Mouse (Mus musculus) spleen, adult 2 months (tissue): ENCODE measurements around the gene Ppp2r5e. TPM values are rescaled to one million over a fixed set of nuclear protein-coding genes. Genes with fewer than 3 reads are reported as not detected.

ENCODE experiments used
- DNase-seq, 2 experiments: peaks; one replicate each; pipeline versions ENCODE4 v3.0.0 to v3.0.0-alpha.2; 2012 to 2021; ENCODE audit warnings: low spot score in 2 of 2, low read depth in 1 of 2
- H3K27ac ChIP-seq: fragments of 200-500 bp; 2 replicates; pipeline ENCODE4 v1.5.1; 2012; ENCODE audit warnings: low read length, inconsistent platforms; ENCODE audit not compliant: insufficient read depth
- H3K27me3 ChIP-seq: fragments of 200-500 bp; 2 replicates; pipeline ENCODE4 v1.6.1; 2012; ENCODE audit warnings: mild to moderate bottlenecking, moderate library complexity, low read length, inconsistent platforms; ENCODE audit not compliant: control insufficient read depth, insufficient read depth
- H3K36me3 ChIP-seq: fragments of 200-500 bp; 2 replicates; pipeline ENCODE4 v1.6.1; 2012; ENCODE audit warnings: mild to moderate bottlenecking, low read length, inconsistent platforms; ENCODE audit not compliant: control insufficient read depth, insufficient read depth
- H3K4me1 ChIP-seq: fragments of 200-500 bp; 2 replicates; pipeline ENCODE4 v1.6.1; 2011; ENCODE audit warnings: inconsistent platforms; ENCODE audit not compliant: control insufficient read depth, insufficient read depth, insufficient read length
- H3K4me3 ChIP-seq: fragments of 200-500 bp; 2 replicates; pipeline ENCODE4 v1.5.1; 2011; ENCODE audit warnings: mild to moderate bottlenecking, inconsistent platforms; ENCODE audit not compliant: insufficient read depth, insufficient read length; ENCODE audit errors: extremely low read depth
- CTCF ChIP-seq: fragments of 200-500 bp; IDR thresholded peaks from 2 replicates; pipeline ENCODE4 v1.5.1; 2011; ENCODE audit warnings: mild to moderate bottlenecking, inconsistent platforms; ENCODE audit not compliant: insufficient read depth, insufficient read length, insufficient replicate concordance; ENCODE audit errors: extremely low read depth
- POLR2A ChIP-seq: fragments of 200-500 bp; IDR thresholded peaks from 2 replicates; pipeline ENCODE4 v1.6.1; 2011; ENCODE audit warnings: low read depth, low read length, inconsistent platforms
- WGBS: fragments of 180-500 bp; shearing (Covaris S2); methylation state at CpG from one replicate; pipeline ENCODE4 v1.1.7; 2018; 5-methylcytosine and 5-hydroxymethylcytosine counted together
- polyA plus RNA-seq: library from polyadenylated mRNA; depleted of rRNA; stranded (reverse); fragments of >200 nt; gene quantifications from 2 replicates; pipeline ENCODE4 v1.2.3, GENCODE M21; 2012

Gene Ppp2r5e
- polyA plus RNA-seq, 1 experiment: 10.5 TPM

DNA sequence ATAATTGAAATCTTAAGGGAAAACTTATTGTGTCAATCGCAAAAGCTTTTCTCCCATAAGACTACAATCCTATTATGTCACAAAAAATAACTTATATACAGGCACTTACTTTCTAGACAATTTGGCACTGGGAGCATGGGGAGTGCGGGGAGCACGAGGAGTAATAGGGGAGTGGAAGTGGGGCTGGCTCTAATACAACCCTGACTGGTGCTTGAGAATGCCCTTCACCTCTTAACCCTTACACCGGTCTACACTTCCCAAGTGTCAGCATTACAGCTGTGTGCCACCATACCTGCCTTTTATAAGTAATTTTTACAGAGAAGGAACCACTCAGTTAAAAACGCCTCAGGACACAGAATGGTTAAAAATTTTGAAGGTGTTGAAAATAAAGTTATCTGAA lies 44.4 kb downstream of the Ppp2r5e start:
- TF ChIP-seq CTCF (no peak), POLR2A (no peak)
- 93% methylated on average over 5 of the region's 5 CpGs for WGBS
- no peak overlapping the region for H3K27ac ChIP-seq

DNA sequence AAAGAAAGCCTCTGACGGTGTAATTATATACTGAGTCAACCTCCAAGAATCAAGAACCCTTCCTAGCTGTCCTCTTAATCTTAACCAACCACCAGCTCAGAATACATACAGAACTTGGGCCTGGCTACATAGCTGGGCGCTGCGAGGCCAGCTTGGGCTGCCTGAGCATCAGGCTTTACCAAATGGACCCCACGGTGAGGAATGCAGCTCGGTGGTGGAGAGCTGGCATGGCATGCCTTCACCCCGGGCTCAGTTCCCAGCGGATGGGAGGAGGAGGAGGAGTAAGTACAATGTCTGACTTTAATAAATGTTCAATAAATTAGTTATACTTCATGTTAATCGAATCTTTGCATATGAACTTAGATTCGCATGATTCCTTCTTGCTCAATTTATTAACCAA lies 47.0 kb downstream of the Ppp2r5e start:
- no peaks in the 10 kb centered on the region for H3K27me3 ChIP-seq
- no peak overlapping the region for H3K4me3 ChIP-seq
- H3K36me3 ChIP-seq: no peaks in the 10 kb centered on the region; the same call in 1 of the 2 replicates
- no peak for TF ChIP-seq CTCF
- no peak for TF ChIP-seq POLR2A
- no peaks in the 10 kb centered on the region for H3K4me1 ChIP-seq
- no peak overlapping the region for H3K27ac ChIP-seq
- WGBS: 97% methylated on average over 9 of the region's 9 CpGs
- no peak for DNase-seq

More for the DNA sequence above, 44.4 kb downstream of the Ppp2r5e start:
- Histone ChIP-seq H3K36me3 (no peaks in the 10 kb centered on the region; the same call in 1 of the 2 replicates), H3K4me1 (no peaks in the 10 kb centered on the region), H3K4me3 (no peak overlapping the region), H3K27me3 (no peaks in the 10 kb centered on the region)
- DNase-seq: no peak

DNA sequence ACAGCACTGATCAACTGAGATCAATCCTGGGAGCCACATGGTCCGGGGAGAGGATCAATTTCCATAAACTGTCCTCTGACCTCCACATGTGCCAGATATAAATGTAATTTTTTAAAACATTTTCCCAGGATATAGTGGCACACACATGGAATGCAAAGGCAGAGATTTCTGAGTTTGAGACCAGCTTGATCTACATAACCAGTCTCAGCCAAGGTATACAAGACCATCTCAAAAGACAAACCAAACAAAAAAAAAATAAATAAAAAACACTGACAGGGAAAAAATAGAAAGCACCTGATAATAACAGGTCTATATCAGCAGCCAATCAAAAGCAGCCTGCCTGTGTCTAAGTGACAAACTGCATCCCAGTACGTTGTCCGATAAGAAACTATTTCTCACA lies 48.9 kb downstream of the Ppp2r5e start:
- Histone ChIP-seq H3K36me3 (no peaks in the 10 kb centered on the region), H3K27me3 (no peaks in the 10 kb centered on the region), H3K4me1 (no peaks in the 10 kb centered on the region), H3K27ac (no peak overlapping the region), H3K4me3 (no peak overlapping the region)
- TF ChIP-seq CTCF: no peak
- no peak for DNase-seq
- WGBS: 97% methylated on average over 3 of the region's 3 CpGs

DNA sequence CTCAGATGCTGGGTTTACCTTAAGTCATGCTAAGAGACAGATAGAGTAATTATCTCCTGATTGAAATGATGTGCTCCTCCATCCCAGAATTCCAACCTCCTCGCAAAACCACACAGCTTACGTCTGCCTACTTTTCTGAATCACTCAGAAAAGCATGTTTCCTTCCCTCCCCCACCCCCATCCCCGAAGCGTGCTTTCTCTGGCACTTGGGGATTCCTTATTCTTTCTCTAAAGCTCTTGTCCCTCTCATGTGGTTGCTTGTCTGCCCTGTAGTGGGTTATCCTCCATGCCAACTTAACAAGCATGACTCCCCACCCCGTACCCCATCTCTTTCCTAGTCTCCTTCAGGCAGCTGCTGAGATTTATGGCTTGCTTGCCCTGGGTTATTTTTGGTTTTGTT lies 49.8 kb downstream of the Ppp2r5e start:
- TF ChIP-seq POLR2A: no peak
- TF ChIP-seq CTCF: no peak
- Histone ChIP-seq H3K4me1 (no peaks in the 10 kb centered on the region), H3K27ac (no peak overlapping the region), H3K27me3 (no peaks in the 10 kb centered on the region), H3K4me3 (no peak overlapping the region), H3K36me3 (no peaks in the 10 kb centered on the region)
- DNase-seq: no peak
- WGBS: 85% methylated on average over 5 of the region's 5 CpGs

DNA sequence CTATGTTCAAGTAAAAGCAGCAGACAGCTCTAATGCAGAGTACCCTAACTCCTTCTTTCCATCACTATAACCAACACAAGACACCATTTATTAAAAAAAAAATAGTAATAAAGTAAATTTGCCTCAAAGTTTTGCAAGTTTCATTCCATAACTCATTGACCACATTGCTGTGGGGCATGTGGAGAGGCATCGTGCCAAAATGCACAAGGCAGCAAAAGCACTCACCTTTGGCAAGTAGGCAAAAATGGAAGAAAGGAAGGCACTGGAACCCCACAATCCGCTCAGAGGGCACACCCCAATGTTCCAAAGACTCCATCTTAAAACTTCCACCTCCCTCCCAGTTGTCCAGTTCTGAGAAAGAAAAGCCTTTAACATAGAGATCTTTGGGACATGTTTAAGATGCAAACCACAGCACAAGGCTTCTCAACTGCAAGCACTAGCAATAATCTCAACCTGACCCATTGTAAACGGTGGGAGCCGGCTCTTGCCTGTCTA lies 50.6 kb downstream of the Ppp2r5e start:
- no peak for DNase-seq
- Histone ChIP-seq H3K36me3 (no peaks in the 10 kb centered on the region), H3K4me3 (no peak overlapping the region), H3K4me1 (no peaks in the 10 kb centered on the region), H3K27me3 (no peaks in the 10 kb centered on the region), H3K27ac (no peak overlapping the region)
- WGBS: 97% methylated on average over 4 of the region's 4 CpGs
- no peak for TF ChIP-seq POLR2A
- no peak for TF ChIP-seq CTCF

DNA sequence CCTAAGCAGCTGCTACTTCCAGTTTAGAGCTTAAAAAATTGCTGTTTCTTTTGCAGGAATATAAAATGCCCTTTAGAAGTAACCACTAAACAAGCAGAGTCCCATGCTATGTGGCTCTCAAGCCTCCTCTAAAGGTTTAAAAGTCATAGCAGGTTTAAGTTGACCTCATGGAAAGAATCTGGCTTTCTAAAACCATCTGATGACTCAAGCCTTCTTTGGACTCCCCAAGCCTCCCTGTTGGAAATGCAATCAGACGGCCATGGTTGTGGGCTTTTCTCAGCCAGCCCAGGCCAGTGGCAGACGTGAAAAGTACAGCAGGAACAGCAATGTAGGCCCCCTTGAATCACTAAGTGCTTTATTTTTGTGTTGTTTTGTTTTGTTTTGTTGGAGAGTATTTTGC lies 51.4 kb downstream of the Ppp2r5e start:
- no peak overlapping the region for H3K27ac ChIP-seq
- H3K36me3 ChIP-seq: no peaks in the 10 kb centered on the region
- H3K4me1 ChIP-seq: no peaks in the 10 kb centered on the region
- H3K4me3 ChIP-seq: no peak overlapping the region
- DNase-seq: no peak
- WGBS: 89% methylated on average over 2 of the region's 2 CpGs
- H3K27me3 ChIP-seq: no peaks in the 10 kb centered on the region
- TF ChIP-seq POLR2A: no peak
- TF ChIP-seq CTCF: no peak

DNA sequence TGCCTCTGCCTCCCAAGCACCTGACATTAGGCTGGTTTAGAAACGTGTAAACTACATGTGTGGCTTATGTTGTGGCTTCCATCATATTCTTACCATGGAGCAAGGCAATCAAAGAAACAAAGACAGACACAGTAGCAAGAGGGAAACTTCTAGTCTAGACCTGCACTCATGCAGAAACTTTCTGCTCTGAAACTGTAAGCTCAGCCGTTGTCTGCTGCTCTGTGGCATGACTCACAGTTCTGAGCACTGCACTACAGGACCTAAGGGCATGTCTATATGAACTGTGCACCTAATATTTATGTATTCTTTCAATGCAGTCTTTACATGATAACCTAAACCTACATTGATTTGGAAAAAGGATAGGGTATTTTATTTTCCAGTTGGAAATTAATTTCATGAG lies 51.8 kb downstream of the Ppp2r5e start:
- no peaks in the 10 kb centered on the region for H3K36me3 ChIP-seq
- 73% methylated on average over 2 of the region's 2 CpGs for WGBS
- DNase-seq: no peak
- H3K4me1 ChIP-seq: no peaks in the 10 kb centered on the region
- no peak for TF ChIP-seq POLR2A
- TF ChIP-seq CTCF: no peak
- H3K27me3 ChIP-seq: no peaks in the 10 kb centered on the region
- no peak overlapping the region for H3K4me3 ChIP-seq
- no peak overlapping the region for H3K27ac ChIP-seq

DNA sequence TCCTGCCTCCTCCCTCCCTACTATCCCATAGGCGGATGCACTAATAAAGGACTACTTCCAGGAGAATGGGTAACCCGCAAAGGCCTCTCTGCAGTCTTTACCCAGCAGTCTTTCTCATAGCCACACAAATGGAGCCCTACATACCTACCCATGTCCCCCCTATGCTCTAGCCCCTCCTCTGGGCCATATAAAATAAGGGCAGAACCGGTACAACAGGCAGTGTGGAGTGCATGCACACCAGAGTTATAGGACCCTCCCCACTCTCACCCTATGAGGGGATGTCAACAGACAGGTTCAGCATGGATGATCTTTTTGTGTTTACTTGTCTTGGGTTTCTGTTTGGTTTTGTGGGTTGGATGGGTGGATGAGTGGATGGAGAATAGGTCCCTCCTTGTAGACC lies 52.7 kb downstream of the Ppp2r5e start:
- no peaks in the 10 kb centered on the region for H3K27me3 ChIP-seq
- no peaks in the 10 kb centered on the region for H3K4me1 ChIP-seq
- no peak overlapping the region for H3K4me3 ChIP-seq
- no peak for DNase-seq
- no peak overlapping the region for H3K27ac ChIP-seq
- H3K36me3 ChIP-seq: no peaks in the 10 kb centered on the region
- TF ChIP-seq CTCF: no peak
- TF ChIP-seq POLR2A: no peak
- 91% methylated on average over 3 of the region's 3 CpGs for WGBS
